Mouse (Mus musculus) urinary bladder, postnatal 14 days (tissue): ENCODE results near the gene Pla2g12b.

ENCODE experiments used
- DNase-seq: peaks from one replicate; pipeline ENCODE4 v3.0.0; 2021; ENCODE audit warnings: low spot score

The Pla2g12b gene

DNA sequence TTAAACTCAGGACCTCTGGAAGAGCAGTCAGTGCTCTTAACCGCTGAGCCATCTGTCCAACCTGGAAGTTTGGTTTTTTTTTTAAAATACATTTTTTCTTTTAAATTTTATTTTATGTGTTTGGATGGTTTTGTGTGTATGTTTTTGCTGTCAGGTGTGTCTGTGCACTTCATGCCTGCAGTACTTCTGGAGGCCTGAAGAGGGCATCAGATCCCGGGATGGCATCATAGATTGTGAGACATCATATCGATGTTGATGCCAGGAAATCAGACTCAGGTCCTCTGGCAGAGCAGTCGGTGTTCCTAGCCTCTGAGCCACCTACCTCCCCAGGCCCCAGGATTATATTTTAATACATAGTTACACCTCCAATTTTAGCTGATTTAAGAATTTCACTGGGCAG, 10.3 kb downstream of the Pla2g12b start:
- no peak for DNase-seq

DNA sequence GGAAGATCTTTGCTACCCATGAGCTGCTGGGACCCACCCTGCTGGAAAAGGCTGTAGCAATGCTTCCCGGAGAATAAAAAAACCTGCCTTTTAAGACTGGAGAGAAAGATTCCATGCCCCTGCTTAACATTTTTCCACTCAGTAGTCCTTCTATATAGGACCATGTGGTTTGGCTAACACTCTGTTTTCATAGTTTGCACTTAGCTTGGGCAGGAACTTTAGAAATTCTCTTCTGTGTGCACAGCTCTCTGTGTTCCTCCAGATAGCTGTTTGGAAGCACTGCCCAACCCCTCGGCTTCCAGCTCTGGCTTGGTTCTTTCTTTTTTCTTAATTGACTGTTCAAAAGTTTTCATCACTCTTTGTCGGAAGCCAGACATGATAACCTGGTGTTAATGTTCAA, 13.2 kb downstream of the Pla2g12b start:
- DNase-seq = no peak

DNA sequence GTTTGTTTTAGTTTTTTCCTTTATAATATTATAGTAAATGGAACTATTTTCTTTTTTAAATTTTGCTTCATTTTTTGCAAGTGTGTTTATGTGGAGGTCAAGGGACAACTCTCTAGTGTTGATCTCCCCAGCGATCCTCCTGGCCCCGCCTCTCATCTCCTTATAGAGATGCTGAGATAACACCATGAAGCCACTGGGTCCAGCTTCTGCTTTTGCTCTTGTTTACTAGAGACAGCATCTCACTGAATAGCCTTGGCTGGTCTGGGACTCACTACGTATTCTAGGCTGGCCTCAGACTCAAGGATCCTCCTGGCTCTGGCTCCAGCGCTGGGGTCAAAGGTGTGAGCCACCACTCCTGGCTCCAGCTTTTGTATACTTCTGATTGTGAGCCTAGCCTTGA, 16.1 kb downstream of the Pla2g12b start:
- no peak for DNase-seq

DNA sequence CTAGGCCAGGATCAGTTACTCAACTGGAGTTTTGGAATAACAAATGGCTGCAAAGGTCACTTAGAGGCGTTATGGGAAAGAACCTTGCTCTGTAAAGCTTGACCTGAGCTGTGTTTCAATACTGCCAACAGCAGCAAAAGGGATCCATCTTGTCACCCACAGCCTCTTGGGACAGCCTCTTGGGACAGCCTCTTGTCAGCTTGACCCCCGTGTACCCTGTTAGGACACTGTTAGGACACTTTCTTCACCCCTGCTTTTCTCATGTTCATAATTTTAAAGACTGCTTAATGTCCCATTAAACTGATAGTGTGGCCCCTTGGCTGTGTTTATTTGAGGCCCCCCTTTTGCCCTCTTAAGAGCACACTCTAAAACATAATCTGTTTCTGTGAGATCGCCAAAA, 21.0 kb downstream of the Pla2g12b start:
- no peak for DNase-seq

DNA sequence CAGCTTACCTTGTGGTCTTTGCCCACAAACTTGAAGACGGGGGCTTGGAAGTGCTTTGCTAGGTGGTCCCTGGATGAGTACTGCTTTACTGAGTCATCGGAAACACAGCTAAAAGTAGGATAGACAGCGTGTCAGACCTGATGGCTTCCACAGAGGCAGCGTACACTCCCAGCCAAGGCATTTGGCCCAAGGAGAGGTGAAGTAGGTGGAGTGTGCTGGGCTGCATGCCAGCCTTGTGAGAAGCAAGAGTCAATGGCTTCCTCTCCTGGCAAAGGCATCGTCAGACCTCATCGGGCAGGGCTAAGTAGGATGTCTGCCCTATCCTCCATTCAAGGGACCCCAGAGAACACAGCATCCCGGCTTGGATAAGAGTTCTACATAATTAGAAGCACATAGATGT, 21.9 kb downstream of the Pla2g12b start:
- DNase-seq = peak; percentile 60

DNA sequence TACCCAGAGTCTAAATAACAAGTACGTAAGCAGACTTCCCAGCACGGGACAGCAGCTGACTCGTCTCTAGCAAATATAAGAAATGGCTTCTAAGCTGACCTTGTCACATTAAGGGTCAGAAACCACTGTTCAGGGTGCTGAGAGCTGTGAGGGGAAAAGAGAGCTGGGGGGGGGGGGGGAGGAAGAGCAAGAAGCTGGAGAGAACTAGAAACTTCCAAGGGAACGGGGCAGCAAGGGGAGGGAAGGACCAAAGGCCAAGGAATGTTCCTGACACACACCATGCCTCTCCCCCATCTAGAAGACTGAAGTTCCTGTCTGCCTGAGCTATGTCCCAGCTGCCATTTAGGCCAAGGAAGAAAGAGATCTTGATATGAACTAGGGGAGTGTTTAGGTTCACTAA, 22.9 kb downstream of the Pla2g12b start:
- no peak for DNase-seq

DNA sequence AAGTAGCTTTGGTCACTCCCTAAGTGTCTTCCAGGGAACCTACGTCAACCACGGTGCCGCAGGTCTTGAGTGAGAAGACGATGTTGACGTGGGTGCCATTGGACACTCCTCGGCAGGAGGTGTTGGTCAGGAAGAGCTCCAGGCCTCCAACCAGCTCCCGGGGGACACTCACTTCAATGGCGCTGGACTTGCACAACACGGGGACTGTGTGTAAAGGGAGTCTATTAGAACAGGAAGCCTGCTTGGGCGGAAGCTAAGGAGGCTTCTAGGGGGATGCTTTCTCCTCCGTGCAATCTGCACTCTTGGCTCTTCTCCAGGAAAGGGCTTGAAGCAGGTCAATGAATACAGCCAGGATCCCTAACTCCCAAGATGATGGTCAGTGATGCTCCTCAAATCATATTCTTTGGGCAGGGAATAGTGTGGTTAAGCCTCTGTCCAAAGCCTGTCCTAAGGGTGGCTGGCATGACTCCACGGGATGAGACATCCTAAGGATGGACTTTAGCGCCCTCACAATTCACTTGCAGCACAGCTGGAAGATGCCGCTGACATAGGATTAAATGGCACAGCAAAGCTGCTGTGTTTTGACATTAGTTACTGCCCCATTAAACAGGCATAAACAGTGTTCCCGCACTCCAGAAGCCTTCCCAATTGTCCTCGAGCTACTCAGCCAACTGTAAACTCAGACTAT, 26.1 kb downstream of the Pla2g12b start:
- DNase-seq = no peak

DNA sequence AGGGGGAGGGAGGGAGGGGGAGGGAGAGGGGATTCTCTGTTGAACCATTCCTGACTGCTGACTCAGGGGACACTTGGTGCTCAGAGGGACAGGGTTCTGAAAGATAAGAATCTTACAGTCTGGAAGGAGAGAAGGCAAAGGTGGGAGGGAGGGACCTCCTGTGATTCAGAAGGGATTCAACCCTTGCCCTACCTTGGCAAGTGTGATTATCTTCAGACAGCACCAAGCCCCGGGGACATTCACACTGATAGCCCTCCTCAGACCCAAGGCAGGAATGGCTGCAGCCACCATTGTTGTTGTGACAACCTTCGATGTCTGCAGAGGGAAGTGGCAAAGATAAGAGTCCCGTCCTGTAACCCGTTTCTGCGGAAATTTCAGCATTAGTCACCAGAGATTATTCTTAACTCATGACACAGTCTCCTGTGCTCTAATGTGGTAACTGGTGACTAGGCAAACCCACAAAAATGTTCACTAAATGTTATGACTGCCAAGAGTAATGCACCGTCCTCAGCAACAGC, 27.3 kb downstream of the Pla2g12b start:
- DNase-seq = peak; percentile 44

DNA sequence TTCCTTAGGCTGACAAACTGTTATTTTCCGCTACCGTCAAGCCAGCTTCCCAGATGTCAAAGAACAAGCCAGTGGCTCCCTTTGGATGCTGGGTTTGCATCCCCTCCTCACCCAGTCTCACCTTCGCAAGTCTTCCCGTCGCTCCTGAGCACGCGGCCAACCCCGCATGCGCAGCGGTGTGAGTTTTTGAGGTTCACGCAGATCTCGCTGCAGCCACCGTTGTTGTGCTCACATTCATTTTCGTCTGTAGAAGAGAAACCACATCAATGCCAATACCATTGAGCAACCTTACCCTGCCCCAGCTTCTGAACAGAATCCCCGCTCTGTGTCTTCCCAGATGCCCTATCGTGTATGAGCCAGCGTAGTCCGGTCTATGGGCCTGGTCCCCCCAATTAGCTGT, 32.3 kb downstream of the Pla2g12b start:
- no peak for DNase-seq

DNA sequence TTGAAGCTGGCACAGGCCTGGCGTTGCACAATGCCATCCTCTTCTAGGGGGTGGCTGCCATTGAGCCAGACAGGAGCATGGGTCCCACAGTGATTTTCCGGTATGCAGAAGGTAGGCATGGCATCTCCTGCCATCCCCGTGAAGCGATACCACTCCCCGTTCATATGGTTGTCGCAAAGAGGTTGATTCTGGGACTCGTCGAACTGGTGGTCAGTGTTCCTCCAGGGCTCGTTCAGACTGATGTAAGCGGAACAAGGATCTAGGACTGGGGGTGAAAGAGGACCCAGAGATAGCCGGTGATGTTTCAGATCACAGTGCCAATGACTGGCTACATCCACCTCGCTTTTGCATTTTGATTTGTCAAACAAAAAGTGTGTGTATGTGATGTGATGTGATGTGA, 35.2 kb downstream of the Pla2g12b start:
- no peak for DNase-seq

DNA sequence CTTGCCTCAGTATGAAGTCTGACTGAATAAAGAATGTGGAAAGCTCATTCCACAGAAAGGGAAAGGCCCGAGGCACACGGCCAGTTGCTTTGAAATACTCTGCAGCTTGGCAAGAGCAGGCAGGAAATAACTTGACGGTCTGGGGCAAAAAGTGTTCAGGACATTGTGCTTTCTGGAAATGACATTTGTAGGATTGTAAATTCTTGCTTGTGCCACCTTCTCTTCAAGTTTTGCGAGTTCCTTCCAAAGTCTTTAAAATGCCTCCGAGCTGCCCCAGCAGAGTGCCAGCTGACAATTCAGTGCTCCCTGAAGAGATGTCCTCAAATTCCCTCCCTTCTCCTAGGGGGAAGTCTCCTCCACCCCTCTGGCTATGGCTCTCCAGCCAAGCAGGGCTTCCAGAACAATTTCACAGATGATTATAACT, 36.1 kb downstream of the Pla2g12b start:
- DNase-seq = peak; percentile 74

DNA sequence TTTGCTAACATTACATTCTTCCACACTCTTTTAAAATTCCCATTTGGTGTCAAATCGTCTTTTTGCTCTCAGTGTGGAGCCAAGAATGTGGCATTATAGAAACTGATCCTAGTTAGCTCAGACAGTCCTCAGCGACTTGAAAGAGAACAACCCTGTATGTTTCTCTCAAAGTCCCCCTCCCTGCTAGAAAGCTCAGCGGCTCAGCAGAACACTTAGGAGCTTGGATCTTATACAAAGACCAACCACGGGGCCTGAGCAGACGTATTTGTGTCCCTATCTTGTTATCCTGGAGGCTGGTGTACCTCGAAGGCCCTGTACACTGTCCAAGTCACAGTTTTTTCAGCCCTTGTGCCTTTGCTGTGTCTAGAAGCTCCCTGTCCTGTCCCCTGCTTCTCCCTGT, 36.7 kb downstream of the Pla2g12b start:
- no peak for DNase-seq

DNA sequence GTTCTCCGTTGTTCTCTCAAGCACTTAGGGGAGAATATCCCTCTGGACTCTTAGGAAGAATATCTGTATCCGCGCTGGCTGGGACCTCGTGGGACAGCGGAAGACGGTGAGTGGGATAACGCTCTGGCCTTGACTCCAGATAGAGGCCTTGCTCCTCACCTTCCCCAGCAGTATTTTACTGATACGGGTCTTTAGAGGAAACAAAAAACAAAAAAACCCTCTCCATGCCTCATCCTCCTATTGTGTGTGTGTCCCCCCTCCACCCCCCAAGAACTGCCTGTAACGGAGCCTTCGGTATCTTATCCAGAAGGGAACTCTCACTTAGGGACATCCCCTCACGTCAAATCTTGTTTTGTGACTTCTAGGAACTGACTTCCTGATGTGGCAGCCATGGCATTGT, 38.3 kb downstream of the Pla2g12b start, which contains the start of gene Oit3:
Oit3 (minus strand) TSS at position 44 of the 400 bp plus-strand sequence.
- no peak for DNase-seq

DNA sequence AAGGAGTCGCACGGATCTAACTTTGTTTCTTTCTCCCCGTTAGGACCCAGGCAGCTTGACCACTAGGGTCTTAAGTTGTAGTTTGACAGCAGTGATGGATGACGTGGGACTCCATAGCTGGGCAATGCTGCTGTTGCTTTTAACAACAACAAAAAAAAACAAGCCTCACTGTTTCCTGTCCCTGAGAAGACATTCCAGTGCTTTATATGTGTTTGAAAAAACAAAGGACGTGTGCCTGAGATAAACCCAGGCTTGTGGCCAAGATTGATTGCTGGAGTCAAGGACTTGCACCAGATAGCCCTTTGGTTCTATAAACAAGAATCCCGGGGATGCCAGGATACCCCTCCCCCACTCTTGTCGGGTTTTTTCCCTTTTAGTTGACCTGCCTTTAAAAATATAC, 39.8 kb downstream of the Pla2g12b start:
- no peak for DNase-seq

DNA sequence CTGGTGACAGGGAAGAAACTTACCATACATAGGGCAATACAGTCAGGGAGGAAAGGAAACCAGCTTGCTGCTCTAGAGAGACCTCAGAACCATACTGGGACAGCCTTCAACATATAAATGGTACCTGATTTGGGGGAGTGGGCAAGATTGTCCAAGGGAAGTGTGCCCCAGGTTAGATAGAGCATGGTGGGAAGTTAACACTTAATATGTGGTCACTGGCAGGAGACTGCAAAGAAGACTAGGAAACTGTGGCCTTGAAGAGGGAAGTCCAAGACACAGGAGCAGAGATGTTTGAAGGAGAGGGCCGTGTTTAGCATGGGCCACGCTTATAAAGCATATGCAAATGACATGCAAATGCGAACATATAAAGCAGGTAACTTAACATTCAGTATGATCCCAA, 40.6 kb downstream of the Pla2g12b start:
- no peak for DNase-seq

DNA sequence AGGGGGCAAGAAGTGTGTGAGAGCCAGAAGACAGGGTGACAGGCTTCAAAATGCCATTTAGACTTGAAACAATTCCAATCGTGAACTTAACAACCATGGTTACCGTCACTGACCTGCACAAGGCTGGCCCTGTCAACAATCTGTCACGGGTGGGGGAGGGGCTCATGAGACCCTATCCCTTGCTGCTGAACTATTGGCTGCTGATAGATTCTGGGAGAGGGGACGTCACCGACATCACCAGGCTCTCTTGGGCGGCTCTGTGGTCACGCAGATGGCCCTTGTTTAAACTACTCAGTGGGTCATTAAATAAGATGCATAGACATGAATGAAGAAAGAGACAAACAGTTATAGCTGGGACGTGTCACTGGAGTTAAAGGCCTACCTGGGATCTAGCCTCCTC, 41.2 kb downstream of the Pla2g12b start:
- DNase-seq = no peak

DNA sequence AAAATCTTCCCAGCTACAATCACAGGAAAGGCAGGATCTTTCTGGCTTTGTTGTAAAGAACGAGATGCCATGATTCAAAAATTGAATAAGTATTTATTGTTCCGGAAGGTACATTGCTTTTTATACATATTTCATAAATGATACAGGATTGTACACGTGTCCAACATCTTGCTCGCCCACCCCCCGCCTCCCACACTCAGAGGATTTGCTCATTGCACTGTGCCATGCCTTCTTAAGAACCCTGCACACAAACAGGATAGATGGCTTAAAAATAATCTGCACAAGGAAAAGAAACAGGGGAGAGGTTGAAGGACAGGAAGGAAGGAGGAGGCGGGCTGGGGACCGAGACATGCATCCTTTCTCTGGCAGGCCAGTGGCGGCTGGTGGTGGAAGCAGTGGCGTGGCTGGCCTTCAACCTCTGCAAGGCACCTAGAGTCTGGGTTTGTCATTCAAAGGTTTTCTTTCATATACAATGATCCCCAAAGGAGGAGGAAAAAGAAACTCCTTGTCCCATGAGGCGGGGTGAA, 43.5 kb downstream of the Pla2g12b start:
- DNase-seq = no peak

DNA sequence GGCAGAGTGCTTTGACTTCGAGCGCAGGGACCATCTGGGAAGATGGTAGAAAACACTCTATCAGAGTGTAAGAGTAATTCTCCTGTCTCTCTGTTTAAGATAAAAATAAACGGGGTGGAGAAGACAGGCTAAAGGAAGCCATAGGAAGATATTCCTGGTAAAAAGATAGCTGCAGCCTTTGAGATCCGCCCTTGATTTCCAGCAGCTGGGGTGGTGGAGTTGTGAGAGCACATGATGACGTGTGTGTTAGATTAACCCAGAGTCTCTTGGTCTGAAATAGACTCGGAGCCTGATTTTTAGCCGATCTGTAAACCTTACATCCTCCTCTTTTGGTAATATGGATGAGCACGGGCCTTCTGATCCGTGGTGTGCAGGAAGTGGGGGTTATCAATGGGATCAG, 44.1 kb downstream of the Pla2g12b start:
- no peak for DNase-seq

DNA sequence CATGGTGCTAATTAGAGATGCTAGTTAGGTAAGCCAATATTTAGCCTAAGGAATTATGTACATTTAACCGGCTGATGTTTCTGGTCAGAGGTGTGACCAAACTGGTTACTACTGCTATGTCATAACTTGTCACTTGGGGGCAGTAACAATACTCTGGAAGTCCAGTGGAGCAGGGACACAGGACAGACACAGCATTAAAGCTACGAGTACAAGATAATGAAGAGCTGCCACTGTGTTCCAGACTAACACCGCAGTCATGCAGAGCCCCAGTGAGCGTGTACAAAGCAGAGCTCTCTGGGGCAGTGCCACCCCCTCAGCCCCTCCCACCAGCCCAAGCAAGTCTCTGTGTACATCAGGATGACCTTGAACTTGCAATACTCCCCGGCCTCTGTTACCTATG, 48.4 kb downstream of the Pla2g12b start:
- DNase-seq = no peak

DNA sequence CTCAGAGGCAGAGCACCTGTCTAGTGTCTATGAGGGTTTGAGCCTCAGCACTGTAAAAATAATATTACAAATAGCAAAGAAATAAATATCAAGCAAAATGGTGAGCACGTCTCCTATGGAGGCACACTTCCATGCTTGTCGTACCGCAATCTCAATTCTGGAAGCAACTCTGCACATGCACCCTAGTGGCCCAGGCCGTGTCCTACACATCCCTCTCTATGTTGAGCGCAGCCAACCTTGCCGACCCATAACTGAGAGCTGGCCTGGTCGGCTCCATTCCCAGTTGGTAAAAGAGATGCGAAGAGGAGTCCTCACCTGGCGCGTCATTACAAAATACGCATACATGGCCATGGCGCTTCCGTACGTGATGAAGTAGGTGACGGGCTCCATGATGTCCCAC, 51.2 kb downstream of the Pla2g12b start:
- no peak for DNase-seq

DNA sequence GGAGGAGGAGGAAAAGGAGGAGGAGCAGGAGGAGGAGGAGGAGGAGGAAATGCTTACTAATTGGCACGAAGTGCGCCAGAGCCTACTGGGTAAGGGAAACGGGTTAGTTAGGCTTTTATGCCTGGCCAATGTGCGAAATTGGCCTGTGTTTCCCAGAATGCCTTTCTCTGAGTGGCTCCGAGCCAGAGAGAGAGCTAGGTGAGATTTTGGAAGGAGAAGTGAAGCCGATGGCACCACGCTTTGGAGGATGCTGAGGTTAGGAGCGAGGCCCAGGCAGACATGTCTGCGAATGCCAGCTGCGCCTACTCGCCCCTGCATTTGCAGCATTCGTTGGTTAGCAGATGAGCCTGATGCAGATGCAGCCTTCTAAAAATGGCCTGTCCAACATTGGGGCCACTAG, 56.3 kb downstream of the Pla2g12b start:
- no peak for DNase-seq

DNA sequence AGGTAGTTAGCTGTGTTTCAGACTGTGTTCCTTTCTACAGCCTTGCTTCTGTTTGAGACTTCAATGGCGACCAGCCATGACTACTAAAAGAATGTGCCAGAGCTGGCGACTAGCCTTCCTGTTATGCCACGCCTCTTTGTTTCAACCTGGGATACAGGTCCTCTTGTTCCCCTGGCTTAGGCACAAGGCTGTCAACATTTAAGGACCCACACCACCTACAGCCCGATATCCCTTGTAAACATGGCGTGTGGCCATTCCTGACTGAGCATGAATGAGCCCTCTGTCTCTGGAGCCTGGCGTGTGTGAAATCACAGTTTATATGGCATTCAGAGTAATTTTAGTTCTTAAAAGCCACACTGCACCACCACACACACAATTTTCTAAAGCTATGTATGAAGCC, 58.8 kb downstream of the Pla2g12b start:
- DNase-seq = no peak

DNA sequence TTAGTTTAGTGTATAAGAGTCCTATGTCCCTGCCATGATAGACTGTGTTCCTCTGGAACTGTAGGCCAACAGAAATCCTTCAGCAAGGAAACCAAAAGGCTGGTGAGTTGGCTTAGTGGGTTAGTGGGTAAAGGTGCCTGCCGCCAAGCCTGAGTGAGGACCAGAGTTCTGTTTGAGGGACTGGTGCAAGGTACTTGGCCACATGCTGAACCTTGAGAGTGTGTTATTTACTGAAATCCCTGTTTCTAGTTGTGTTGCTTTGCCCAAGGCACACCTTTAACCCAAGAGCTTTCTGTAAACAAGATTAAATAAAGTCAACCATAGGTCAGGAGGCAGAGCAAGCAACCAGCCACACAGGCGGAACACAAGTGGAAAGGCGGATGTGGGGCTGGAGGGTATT, 62.1 kb downstream of the Pla2g12b start:
- no peak for DNase-seq

DNA sequence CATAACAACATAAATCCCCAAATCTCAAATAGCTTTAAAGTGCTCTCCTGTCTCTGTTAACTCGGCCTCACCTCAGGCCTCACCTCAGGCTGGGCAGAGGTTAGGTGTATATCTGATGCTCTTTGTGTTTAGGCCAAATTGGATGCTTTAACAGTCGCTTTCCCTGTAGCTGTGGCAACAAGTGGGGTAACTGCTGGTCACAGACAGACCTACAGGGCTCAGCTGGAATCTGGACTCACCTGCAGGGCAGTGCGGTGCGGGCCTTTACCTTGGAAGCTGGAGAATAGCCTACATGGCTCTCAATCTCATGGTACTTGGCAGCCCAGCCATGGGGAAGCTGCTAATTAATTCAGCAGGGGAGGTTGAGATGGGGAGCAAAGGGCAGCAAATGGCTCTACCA, 63.2 kb downstream of the Pla2g12b start:
- no peak for DNase-seq
